Mouse (Mus musculus) heart, adult 9 months (tissue): ENCODE data around the gene 1700016H13Rik.

Experiments used
- DNase-seq, 2 experiments: peaks; one replicate each; pipeline ENCODE4 v3.0.0; 2022; ENCODE audit warnings: low spot score in 2 of 2

Gene 1700016H13Rik

DNA sequence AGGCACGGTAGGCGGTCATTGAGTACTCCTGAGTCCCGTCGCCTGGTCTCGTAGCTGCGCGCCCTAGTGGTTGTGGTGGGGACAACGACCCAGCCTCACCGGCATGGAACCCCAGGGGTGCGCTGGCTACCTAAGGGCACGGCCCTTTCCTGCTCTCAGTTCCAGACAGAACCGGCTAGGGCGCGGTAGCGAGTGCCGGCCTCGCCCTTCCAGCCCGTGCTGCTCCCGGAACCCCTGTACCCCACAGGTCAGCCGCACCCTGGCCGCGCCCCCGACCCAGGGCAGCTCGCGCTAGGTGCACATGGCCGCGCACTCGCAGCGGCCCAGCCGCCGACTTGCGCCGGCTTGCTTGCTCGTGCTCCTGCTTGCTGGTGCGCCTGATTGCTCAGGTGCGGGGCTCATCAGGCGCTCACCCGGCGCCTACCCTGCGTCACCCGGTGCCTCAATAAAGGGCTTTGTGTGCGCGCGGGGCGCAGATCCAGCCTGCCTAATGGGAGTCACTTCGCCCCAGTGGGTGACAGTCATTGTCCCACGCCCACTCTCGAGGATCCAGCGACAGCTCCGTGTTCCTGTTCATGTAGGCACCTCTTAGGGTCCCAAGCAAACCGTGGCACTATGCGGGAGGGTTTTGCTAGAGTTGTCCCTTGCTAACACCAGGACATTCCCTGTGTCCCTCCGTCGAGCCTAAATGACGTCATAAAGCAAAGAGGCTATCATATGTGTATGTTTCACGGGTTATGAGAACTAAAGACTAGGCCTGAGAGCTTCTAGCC, at the start of gene 1700016H13Rik:
1700016H13Rik (minus strand) TSS at position 665 of the 773 bp plus-strand sequence.
- peak; percentile 65 to 67 for DNase-seq

DNA sequence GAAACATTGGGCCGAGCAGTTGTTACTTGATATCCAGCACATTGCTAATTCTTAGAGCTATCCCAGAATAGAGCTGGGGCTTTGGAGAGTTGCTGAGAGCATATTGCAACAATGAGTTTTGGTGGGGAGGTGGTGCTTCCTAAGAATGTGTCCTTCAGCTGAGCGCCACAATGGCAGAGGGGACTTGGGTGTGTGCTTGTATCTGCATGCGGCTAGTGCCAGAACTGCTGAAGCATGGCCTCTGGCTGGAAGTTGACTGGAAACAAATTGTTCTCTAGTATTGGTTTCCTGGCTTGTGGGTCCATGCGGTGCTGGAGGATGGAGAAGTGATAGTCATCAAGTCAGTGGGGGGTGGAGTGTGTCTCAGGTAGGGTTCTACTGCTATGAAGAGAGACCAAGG, 49.5 kb upstream of the 1700016H13Rik start:
- no peak for DNase-seq

DNA sequence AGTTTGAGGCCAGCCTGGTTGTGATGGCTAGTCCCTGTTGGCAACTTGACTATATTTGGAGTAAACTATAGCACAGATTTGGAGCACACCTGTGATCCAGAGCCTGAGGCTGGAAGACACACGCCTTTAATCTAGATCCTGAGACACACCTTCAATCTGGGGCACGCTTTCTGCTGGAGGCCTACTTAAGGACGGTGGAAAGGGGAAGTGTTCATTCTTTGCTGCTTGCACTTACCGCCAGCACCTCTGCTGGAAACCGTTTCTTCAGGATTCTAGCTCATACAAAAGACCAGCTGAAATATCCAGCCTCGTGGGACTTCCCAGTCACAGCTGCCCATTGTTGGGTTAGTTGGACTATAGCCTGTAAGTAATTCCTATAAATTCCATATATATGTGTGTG, 46.7 kb upstream of the 1700016H13Rik start:
- no peak for DNase-seq

DNA sequence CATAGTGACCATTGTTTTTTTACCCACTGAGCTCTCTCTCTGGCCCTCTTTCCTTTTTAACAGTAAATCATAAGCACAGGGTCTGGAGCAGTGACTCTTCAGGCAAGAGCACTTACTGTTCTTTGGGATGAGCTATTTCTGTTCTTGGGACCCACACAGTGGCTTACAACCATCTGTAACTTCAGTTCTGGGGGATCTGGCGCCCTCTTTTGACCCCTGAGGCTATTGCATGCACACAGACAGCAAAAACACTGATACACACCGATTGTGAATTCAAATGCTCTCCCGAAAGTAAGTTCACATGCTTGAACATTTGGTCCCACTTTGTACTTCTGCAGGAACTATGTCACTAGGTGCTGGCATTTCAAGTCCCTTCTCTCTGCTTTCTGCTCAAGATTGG, 45.7 kb upstream of the 1700016H13Rik start:
- DNase-seq: no peak

DNA sequence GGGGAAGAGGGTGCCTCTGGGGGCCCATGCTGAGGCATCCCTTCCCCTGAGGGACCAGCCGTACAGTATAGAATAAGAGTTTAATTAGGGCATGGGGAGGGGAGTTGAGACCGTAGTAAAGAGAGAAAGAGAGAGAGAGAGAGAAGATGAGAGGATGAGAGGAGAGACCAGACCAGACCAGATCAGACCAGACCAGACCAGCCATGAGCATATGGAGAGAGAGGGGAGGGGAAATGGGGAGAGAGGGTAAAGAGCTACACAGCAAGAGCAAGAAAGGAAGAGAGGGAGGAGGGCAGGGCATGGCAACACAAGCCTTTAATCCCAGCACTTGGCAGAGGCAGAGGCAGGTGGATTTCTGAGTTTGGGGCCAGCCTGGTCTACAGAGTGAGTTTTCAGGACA, 44.9 kb upstream of the 1700016H13Rik start:
- no peak for DNase-seq

DNA sequence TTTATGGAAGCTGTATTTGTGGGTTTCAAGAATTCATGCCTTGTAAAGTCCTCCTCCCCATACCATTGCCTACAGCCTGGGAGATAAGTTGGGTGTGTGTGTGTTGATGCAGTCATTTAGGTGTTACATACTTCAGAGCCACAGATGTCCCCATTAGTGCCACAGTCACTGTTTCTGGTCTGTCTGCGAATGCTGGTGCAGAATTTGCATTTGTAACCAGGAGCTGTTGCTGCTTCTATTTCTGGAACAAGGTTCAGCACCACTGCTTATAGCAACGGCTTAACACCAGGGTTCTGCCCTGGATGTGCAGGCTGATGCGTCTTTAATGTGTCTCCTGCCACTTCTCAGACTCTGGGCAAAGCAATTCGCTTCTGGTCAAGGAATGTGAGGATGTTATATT, 43.7 kb upstream of the 1700016H13Rik start:
- DNase-seq: no peak

DNA sequence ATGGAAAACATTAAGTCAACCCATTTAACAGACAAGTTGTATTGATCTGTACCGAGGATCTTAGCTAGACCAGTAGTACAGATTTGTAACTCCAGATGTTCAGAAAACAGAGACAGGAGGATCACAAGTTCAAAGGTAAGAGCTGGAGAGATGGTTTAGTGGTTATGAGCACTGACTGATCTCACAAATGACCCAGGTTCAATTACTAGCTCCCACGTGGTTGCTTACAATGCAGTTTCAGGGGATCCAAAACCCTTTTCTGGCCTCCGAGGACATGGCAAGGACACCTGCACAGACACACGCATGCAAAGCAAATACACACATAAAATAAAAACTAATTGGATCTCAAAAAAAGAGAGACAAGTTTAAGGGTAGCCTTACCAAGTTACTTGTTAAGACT, 42.8 kb upstream of the 1700016H13Rik start:
- no peak for DNase-seq

DNA sequence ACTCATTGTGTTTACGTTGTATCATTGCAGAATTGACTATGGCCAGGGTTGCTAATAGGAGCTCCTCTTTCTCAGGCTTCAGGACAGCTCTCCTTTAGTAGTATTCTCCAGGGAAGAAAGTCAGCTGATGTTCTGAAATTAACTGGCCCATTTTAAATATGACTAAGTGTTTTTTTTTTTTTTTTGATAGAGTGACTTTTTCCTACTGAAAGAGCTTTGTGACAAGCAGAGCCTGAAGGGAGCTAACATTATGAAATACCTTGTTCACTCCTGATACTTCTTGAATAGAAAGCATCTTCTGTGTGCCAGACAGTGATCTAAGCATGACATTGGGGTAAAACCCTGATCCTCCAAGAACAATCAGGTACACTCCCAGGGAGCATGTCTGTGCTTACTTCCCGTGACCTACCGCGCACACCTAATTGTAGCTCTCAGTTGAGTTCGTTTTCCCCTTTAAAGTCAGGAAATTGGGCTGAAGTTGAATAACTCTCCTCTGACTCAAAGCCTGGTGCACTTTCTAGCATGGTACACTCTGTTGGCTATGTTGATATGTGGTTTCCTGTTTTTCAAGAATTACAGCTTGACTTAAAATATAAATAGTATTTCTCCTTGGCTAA, 42.2 kb upstream of the 1700016H13Rik start:
- DNase-seq: no peak

DNA sequence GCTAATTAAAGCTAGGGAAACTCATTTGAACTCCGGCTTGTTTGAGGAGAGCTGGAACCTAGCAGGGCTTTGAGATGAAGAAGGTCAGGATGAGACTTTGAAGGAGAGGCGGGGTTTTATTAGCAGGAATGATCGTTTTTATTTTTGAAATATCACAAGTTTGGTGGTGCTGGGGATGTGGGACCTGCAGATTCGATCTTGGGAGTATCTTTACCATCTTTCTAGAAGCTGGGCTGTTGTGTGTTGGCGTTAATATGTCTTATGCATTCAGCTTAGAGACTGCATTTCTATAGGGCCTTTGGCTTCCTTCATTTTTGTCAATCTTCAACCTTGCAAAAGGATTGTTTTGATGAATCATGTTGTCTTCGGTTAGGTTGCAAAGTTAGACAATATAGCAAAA, 38.3 kb upstream of the 1700016H13Rik start:
- no peak for DNase-seq

DNA sequence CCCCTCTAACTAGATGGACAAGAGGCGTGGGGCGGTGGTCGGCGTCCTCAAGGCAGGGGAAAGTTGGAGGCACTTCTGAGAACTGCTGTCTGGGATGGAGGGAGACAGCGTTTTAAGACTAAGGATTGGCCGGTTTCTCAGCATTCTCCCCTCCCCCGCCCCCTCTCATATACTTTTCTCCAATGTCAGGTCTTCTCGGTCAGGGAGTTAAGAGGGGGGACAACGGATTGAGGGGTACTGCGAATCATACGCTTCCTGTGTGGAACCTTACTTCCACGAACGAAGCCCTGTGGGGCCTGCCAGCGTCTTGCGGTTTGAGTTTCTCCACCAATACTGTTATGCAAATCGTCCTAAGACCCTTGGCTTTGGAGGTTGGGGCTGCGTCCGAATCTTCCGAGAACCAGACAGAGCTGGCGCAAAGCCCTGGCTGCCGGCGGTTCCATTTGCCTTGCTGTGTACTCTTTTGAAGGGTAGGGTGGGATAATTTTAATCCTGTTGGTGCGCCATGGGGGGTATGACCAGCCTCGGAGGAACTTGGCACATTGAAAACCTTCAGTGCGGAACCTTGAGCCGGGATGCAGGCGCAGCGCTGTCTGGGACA, 37.3 kb upstream of the 1700016H13Rik start:
- peak; percentile 33 to 39 for DNase-seq

DNA sequence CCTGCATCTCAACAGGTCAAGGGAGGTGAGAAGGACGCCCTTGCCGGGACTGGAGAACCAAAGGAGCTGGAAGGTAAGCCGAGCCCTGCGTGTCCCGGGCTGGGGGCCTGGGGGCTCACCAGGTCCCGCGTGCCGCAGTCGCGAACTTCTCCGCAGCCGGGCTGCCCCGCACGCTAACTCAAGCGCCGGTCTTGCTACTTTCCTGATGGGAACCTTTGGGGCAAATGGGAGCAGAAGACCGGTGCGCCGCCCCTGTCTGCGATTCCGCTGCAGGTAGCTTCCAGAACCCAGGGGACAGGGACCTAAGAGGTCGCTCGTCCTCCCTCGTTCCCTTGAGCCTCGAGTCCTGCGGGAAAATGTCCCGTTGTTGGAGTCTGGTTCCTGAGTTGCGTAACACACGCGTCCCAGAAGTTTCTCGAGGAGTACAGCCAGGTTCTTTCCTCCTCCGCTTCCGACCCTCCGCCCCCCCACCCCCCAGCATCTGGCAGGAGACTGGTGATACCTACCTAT, 36.8 kb upstream of the 1700016H13Rik start:
- DNase-seq: peak; percentile 50 to 57

DNA sequence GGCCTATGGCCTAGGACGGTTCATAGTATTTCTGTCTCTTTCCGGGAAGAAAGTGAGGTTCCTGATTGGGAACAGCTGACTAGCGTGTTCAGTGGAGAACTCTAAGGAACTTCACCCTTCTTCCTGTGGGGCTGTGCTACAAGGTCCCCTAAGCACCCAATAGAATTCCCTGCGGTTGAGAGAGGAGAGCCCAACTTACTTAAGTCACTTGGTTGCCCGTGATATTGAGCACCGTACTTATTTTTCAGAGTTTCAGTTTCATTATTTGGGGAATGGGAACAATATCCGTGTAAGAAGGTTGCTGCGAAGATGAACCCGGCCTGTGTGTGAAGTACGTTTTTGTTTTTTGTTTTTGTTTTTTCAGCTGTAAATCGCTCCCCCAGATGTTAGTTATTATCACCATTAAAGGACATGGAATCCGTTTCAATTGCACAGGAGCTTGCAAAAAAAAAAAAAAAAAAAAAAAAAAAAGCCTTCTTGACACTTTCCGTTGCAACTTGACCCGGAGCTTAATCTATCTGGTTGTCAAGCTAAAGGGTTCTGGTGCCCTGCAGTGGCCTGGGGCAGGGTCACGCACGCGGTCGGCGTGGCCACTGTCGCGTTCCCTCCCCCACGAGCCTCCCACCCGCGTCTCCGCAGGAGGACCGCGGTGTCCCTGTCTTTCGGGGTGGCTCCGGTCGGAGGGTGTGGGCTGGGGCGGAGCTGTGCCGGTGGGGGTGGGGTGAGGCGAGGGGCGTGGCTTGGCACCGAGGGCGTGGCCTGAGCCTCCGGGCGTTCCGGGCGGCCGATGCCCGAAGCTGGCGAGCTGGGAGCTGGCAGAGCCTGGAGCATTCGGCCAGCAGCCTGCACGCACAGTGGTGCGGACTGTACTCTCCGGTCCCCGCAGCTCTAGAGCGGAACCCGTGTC, 36.1 kb upstream of the 1700016H13Rik start, which contains the start of gene Aff1:
Aff1 (plus strand) TSS at position 751 of the 907 bp plus-strand sequence.
- peak; percentile 89 to 90 for DNase-seq

DNA sequence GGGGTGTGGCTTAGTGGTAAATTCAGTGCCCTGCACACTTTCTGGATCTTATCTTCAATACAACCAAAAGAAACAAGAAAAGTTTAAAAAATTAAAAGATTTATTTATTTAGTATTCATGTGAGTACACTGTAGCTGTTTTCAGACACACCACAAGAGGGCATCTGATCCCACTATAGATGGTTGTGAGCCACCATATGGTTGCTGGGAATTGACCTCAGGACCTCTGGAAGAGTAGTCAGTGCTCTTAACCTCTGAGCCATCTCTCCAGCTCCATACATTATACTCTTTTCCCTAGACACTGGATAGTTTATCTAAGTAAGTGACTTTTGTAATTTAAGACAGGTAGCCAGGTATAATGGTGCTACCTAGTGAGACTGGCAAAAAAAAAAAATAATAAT, 35.4 kb upstream of the 1700016H13Rik start:
- DNase-seq: no peak

DNA sequence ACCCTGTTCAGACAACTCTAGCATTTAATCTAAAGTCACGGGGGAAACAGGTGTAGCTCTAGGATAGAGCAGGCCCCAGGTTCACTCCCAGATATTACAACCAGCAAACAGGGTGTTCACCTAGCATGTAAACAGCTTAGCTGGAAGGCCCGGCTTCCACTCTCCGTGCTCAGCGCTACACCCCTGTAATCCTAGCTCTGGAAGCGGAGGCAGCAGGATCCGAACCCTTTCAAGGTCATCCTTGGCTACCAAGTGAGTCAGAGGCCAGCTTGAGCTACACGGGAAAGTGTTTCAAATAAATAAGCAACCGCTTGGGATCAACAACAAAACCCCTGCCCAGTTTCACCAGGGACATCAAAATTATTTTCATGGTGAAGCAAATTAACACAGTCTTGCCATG, 34.4 kb upstream of the 1700016H13Rik start:
- DNase-seq: no peak

DNA sequence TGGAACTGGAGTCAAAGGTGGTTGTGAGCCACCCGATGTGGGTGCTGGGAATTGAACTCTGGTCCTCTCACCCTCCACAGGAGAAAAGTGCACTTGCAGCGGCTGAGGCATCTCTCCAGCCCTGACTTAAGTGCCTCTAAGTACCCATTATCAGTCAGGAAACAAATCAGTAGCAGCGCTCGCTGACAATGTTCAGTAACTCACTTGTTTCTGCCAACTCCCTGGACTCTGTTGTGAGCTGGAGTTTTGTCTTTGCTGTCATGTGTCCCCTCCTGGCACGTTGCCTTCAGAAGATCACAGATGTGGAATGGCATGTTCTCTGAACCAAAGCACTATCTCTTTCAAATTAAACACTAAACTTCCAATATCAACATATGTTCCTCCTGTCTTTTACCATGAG, 33.8 kb upstream of the 1700016H13Rik start:
- peak in 1 of 2 experiments; percentile 25 for DNase-seq

DNA sequence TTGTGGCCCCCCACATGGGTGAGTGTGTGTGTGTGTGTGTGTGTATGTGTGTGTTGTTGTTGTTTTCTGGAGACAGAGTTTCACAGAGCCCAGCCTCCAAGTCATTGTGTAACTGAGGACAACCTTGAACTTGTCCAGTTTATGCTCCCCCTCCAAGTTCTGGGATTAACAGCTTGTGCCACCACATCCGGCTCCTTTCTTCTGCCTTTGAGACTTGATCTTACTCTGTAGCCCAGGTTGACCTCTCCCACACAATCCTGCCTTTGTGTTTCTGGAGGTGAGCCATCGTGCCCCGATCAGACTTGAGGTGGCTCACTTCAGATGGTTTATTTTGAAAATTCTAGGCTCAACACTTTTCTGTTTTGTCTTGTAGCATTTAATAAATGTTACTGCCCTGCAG, 26.0 kb upstream of the 1700016H13Rik start:
- DNase-seq: no peak

DNA sequence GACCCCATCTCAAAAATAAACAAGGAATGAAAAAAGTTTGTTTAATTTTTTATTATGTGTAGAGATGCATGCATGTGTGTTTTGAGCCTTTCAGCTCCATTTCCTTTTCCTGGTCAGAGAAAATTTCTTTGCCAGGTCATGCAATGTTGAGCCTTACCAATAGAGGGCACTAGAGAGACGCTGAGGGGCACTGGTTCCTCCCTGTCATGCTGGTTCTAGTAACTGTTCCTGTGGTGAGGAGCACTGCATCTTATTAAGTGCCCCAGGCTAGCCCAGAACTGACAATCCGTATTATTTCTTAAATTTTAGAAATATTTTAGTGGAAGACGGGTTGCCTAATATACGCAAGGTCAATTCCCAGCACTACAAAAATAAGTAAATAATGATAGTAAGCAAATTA, 24.6 kb upstream of the 1700016H13Rik start:
- peak; percentile 70 to 85 for DNase-seq

DNA sequence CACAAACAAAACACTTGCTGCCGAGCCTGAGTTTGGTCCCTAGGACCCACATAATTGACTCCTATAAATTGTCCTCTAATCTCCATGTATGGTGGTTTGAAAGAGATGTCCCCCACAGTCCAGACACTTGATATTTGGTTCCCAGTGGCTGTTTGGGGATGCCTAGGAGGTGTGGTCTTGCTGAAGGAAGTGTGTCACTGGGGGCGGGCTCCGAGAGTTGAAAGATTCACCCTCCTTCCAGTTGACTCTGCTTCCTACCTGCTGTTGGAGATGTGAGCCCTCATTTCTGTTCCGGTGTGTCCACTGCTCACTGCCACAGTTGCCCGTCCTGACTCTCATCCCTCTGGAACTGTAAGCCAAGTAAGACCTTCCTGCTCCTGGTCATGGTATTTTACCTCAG, 23.2 kb upstream of the 1700016H13Rik start:
- DNase-seq: no peak

DNA sequence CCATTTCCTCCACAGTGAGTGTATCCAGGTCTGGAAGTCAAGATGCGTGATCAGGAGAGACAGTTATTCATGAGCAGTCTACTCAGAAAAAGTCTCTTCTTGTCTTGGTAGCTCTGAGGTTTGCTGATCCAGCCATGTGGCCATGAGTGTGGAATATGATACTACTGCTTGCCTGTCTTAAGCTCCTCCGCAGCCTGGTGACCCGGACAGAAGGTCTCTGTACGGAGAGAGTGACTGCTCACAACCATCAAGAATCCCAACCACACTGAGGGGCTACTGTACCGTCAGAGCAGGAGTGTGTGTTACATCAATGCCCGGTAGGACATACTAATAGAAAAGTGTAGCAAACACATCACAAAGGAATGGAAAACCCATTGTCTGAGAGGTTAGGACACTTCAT, 22.1 kb upstream of the 1700016H13Rik start:
- no peak for DNase-seq

DNA sequence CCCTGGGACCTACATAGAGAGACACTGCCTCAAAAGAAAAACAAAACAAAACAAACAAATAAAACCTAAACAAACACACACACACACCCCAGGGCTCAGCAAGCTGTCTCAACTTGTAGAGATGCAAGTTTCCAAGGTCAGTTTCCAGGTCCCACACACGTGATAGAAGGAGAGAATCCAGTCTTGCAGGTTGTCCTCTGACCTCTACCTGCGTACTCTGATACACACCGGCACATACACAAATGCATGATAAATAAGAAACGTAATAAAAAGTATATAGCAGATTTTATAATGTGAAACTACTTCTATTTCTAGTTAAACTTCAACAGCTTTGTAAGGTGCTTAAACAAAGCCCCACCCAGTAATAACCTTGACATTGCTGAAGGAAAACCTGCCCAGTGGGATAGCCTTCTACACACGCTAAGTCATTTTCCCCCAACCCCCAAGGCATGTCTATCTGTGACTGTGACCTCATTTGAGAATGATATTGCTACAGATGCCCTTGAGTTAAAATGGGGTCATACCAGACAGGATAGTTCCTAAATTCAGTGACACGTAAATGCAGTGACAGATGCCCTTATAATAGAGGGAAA, 20.6 kb upstream of the 1700016H13Rik start:
- no peak for DNase-seq

DNA sequence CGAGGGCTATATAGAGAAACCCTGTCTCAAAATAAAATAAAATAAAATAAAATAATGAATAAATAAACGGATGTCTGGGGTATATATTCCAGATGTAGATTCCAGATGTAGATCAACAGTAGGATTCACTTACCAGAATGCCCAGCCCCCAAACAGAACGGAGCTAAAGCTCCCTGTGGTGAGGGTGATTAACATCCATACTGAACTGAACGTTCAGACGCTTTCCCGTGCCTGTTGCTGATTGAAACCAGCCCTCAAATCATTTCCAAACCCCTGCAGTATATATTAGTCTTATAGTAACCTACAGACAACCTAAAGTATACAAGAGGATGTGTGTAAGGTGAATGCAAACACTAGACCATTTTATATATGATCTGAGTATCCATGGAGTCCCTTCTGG, 18.7 kb upstream of the 1700016H13Rik start:
- DNase-seq: no peak
